Mouse (Mus musculus) liver, adult 2 months (tissue): Measurements from ENCODE around the gene Serpina1f. TPM values are rescaled to one million over a fixed set of nuclear protein-coding genes. Genes with fewer than 3 reads are reported as not detected.
"Not testable (repeated sequence)": the region's sequence is repeated elsewhere in the genome, so short reads cannot be mapped to it uniquely, and the experiment has no call there.

Source experiments
- DNase-seq: peaks from one replicate; pipeline ENCODE4 v3.0.0-alpha.2; 2011; ENCODE audit warnings: low read depth, low spot score; ENCODE audit errors: extremely low read depth
- H3K27ac ChIP-seq: fragments of 200-500 bp; replicated peaks from 2 replicates; pipeline ENCODE4 v1.5.1; 2012; ENCODE audit warnings: low read depth, mild to moderate bottlenecking, control low read depth, inconsistent platforms, low read length; ENCODE audit not compliant: insufficient read depth
- H3K27me3 ChIP-seq: fragments of 200-500 bp; 2 replicates; pipeline ENCODE4 v1.6.1; 2012; ENCODE audit warnings: mild to moderate bottlenecking, moderate library complexity, low read length, inconsistent platforms; ENCODE audit not compliant: control insufficient read depth, insufficient read depth
- H3K36me3 ChIP-seq: fragments of 200-500 bp; 2 replicates; pipeline ENCODE4 v1.6.1; 2012; ENCODE audit warnings: low read length, inconsistent platforms; ENCODE audit not compliant: control insufficient read depth, insufficient read depth
- H3K4me1 ChIP-seq: fragments of 200-500 bp; 2 replicates; pipeline ENCODE4 v1.6.1; 2011; ENCODE audit warnings: low read length; ENCODE audit not compliant: control insufficient read depth, insufficient read depth
- H3K4me3 ChIP-seq: fragments of 200-500 bp; 2 replicates; pipeline ENCODE4 v1.5.1; 2011; ENCODE audit warnings: low read depth, mild to moderate bottlenecking, control low read depth, low read length, moderate library complexity; ENCODE audit not compliant: insufficient read depth
- H3K79me2 ChIP-seq: fragments of 200-500 bp; 2 replicates; pipeline ENCODE4 v1.6.1; 2012; ENCODE audit warnings: inconsistent platforms, mild to moderate bottlenecking, low read length, moderate library complexity; ENCODE audit not compliant: control insufficient read depth, insufficient read depth
- H3K9ac ChIP-seq: fragments of 200-500 bp; 2 replicates; pipeline ENCODE4 v1.6.1; 2012; ENCODE audit warnings: low read depth, mild to moderate bottlenecking, control low read depth, inconsistent platforms, low read length
- CTCF ChIP-seq: fragments of 200-500 bp; IDR thresholded peaks from 2 replicates; pipeline ENCODE4 v1.5.1; 2011; ENCODE audit warnings: low read depth, low read length, control low read depth
- POLR2A ChIP-seq: fragments of 200-500 bp; IDR thresholded peaks from 2 replicates; pipeline ENCODE4 v1.6.1; 2011; ENCODE audit warnings: low read length, control low read depth; ENCODE audit not compliant: insufficient read depth; ENCODE audit errors: extremely low read depth
- WGBS: fragments of 180-500 bp; shearing (Covaris S2); methylation state at CpG from one replicate; pipeline ENCODE4 v1.1.7; 2018; 5-methylcytosine and 5-hydroxymethylcytosine counted together
- polyA plus RNA-seq: library from polyadenylated mRNA; depleted of rRNA; stranded (reverse); fragments of >200 nt; gene quantifications from 2 replicates; pipeline ENCODE4 v1.2.3, GENCODE M21; 2012; rRNA removed
- total RNA-seq: library from RNA; depleted of rRNA; stranded (reverse); fragments of >200 nt; gene quantifications from 2 replicates; pipeline ENCODE4 v1.2.3, GENCODE M21; 2014; rRNA removed

Serpina1f gene
- not detected in 2 replicates for total RNA-seq
- polyA plus RNA-seq = not detected in 2 replicates

DNA sequence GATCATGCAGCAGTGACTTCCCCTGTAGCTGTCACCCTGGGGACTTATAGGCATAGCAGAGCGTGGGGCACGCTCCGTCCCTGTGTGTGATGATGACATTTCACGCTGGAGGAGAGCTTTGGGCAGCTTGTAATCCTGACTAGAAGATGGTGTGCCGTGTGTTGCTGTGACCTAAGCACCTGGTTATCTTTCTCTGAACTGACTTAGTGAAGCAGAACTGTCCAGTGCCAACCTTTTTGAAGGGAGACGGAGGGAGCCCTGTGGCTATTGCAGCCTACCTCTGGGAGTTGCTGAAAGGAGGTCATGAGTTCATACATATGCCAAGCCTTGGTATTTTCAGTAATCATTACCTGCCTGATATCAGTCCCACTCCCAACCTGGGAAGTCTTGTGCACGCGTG, at the start of gene Serpina1f:
Gene Serpina1f (minus strand): TSS at position 101 of the 400 bp plus-strand sequence.
- H3K36me3 ChIP-seq = no peaks in the 10 kb centered on the region
- H3K79me2 ChIP-seq = no peaks in the 10 kb centered on the region
- no peaks in the 10 kb centered on the region for H3K27me3 ChIP-seq
- no peaks in the 10 kb centered on the region for H3K4me1 ChIP-seq
- no peak within 1 kb of the TSS for H3K9ac ChIP-seq
- H3K27ac ChIP-seq = no peak within 1 kb of the TSS
- H3K4me3 ChIP-seq = no peak within 1 kb of the TSS
- WGBS = 93% methylated on average over 8 of the region's 8 CpGs
- DNase-seq = no peak
- TF ChIP-seq POLR2A (no peak), CTCF (no peak)

DNA sequence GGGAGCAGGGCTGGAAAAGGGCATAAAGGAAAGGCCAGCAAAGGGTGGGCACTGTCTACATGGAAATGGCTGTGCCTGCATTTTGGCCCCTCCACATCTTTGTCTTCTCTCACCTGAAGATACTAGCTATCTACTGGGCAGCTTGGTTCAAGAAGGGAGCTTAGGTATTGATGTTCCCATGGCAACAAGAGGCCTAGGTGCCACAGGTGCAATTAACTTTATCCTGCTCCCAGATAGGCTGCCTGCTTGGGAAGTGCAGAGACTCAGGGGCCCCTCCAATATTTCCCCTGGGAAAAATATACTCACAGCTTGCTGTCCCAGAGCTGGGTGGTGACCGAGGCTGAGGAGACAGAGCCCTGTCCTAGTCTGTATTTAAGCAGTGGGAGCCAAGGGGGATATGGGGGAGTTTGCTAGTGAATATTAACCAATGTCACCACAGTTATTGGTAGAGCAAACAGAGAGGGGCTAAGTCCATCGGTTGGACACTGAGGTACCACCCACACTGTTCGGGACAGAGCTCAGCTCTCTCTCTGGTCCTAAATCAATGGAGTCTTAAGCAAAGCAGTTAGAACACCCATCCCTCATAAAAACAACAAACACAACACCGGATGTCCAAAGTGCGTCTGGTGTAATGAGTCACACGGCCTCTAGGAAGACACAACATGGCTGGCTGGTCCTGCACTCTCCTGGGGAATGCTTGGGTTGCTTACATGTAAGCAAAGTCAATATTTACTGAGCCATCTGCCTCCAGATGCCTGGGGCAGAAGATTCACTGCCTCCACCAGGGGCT, 42.7 kb upstream of the Serpina1f start:
- H3K36me3 ChIP-seq, H3K27me3 ChIP-seq, H3K4me1 ChIP-seq, H3K79me2 ChIP-seq: not testable (repeated sequence)
- peak overlapping the region; percentile 60 for H3K4me3 ChIP-seq
- peak; percentile 100 for DNase-seq
- TF ChIP-seq CTCF = 0 out of 2 replicates have a peak, but pooled peaks have one; percentile 5
- peak overlapping the region; percentile 81 for H3K9ac ChIP-seq
- WGBS = 21% methylated on average over 6 of the region's 6 CpGs
- H3K27ac ChIP-seq = peak overlapping the region; percentile 92

DNA sequence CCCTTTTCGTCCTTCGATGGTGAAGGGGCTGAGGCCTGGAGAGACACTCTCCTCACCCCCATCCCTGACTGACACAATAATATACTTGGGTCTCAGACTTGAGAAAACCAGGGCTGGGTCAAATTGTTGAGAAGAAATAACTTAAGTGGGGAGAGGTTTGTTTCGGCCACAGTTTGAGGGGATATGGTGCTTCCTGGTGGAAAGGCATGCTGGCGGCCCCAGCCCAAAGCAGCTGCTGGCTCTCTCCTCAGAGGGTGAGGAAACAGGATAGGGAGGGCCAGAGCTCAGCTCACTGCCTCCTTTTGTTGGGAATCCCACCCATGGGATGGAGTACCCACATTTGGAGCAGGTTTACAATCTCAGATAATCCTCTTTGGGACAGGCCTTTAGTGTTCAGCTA, 40.2 kb upstream of the Serpina1f start:
- Histone ChIP-seq H3K36me3 (peaks cover 20% of the 10 kb centered on the region), H3K9ac (peak overlapping the region; percentile 42), H3K27ac (peak overlapping the region; percentile 86), H3K4me3 (peak overlapping the region; percentile 53)
- not testable (repeated sequence) for H3K27me3 ChIP-seq, H3K79me2 ChIP-seq, H3K4me1 ChIP-seq
- WGBS = 28% methylated on average over 4 of the region's 4 CpGs
- TF ChIP-seq CTCF = peak; percentile 2; the same call in 1 of the 2 replicates
- DNase-seq = peak; percentile 25

DNA sequence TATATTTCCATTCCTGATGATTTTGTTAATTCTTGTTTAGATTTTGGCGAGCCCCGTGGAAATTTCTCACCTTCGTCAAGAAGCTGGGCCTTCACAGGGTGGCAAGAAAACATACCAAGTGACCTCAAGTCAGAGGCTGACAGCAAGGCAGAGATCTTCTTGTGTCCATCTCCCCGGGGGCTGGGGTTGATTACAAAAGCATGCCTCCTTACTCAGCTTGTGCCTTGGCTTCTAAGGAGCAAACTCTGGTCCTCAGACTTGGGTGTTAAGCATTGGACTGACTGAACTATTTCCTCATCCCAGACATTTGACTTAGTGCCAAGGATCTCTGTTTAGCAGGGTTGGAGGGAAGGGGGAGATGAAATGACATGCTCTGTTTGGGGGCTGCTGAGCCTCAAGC, 39.8 kb upstream of the Serpina1f start:
- 0 out of 2 replicates have a peak, but pooled peaks have one; percentile 38 for TF ChIP-seq POLR2A
- peak overlapping the region; percentile 53 for H3K4me3 ChIP-seq
- not testable (repeated sequence) for H3K27me3 ChIP-seq, H3K79me2 ChIP-seq, H3K4me1 ChIP-seq
- peak; percentile 74 for DNase-seq
- 15% methylated on average over 4 of the region's 4 CpGs for WGBS
- H3K36me3 ChIP-seq = peaks cover 24% of the 10 kb centered on the region
- H3K27ac ChIP-seq = peak overlapping the region; percentile 86
- H3K9ac ChIP-seq = peak overlapping the region; percentile 63

DNA sequence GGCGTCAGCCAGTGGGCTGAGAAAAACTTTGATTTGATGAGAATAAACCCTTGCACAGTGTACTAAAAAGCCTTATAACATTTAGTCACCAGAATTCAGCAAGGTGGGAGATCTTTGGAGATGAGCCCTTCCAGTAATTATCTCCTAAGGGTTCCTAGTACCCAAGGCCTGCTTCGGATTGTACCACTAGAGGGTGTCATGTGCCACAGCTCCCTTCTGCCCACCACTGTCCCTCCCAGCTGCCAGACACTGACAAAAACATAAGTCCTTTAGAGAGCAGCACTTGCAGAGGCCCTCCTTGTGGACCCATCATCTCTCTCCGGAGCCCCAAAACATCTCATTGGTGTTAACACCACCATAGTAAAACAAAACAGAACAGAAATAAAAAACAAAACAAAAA, 16.2 kb upstream of the Serpina1f start:
- DNase-seq = peak; percentile 51
- no peaks in the 10 kb centered on the region for H3K4me1 ChIP-seq
- 61% methylated on average over 3 of the region's 3 CpGs for WGBS
- H3K79me2 ChIP-seq = no peaks in the 10 kb centered on the region
- no peak overlapping the region for H3K4me3 ChIP-seq
- H3K27ac ChIP-seq = no peak overlapping the region
- no peaks in the 10 kb centered on the region for H3K27me3 ChIP-seq
- H3K36me3 ChIP-seq = no peaks in the 10 kb centered on the region
- H3K9ac ChIP-seq = no peak overlapping the region
- TF ChIP-seq POLR2A = no peak
- peak; percentile 77 for TF ChIP-seq CTCF

DNA sequence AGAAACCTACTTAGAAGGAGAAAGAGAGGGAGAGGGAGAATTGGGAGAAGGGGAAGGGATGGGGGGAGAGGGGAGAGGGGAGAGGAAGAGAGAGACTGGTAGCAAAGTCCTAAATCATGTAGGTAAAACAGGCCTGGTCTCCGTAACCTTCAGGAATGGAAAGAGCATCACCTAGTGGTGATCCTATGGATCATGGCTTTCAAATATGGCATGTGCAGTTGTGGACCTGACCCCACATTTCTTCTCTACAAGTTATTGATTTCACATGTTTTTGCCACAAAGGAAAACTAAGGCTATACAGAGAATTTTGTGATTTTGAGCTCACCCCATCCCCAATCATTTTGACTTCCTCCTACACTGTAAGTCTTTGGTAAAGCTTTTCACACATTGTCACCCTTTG, 15.1 kb upstream of the Serpina1f start:
- Histone ChIP-seq H3K4me3 (no peak overlapping the region), H3K79me2 (no peaks in the 10 kb centered on the region), H3K27ac (no peak overlapping the region), H3K27me3 (no peaks in the 10 kb centered on the region), H3K36me3 (no peaks in the 10 kb centered on the region), H3K4me1 (peaks cover 7% of the 10 kb centered on the region; the same call in 1 of the 2 replicates), H3K9ac (no peak overlapping the region)
- TF ChIP-seq POLR2A (no peak), CTCF (peak; percentile 50)
- DNase-seq = peak; percentile 57
- 36% methylated on average over 1 of the region's 1 CpGs for WGBS
